Mouse (Mus musculus): ENCODE results near the gene C1galt1.

The C1galt1 gene

DNA sequence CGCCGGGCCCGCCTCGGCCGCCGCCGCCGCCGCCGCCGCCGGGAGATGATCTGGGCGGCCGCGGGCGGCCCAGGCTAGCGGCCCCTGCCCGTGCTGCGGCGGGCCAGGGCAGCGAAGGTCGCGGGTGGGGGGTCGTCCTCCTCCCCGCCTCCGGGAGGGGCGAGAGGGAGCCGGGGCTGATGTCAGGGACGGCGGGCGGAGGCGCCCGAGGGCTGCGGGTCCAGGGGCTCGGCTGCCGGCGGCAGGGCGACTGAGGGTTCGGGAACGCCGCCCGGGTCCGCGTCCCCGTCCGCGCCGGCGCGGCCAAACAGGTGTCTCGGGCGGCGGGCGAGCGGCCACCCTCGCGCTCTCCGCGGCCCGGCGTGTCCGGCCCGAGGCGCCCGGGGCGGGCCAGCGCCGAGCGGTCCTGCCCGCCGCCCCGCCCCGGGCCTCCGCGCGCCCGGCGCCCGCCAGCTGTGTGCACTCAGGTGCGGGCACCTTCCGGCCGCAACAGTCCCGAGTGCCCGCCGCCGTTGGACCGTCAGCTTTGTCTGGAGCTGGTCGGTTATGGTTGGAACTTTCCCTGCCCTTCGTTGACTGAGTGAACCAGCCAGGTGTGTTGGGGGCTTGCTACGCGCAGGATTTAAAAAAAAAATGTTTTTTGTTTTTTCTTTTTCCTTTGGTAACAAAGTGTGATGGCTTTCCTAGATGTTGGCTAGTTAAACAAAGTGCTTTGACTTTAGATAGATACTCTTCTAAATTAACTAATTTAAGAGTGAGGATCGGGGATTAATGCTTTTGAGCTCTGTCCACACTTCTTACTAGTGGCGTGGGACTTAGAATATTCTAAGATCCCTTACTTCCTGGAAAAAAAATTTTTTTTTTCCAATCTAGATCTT is at the start of gene C1galt1:
Gene C1galt1, plus strand, starts transcription at position 41 of the 878 bp plus-strand sequence.
- DNase-seq: peak; percentile 64

DNA sequence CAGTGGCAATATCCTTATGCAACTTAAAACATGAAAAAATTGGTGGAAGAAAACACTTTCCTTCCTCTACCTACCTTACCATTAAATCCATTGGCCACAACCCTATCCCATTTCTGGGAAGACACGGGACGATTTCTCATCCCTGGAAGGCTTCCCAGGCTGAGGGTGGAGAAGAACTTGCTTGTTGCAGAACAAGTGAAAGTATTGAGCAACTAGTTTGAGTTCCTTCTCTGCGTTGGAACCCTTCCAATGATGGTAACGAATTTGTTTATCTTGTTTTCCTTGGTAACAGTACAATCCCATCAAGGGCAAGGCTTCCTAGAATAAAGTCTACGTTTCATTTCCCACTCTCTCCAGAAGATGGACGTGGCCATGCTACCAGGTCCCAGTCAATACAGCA is 44.7 kb upstream of the C1galt1 start:
- DNase-seq: peak; percentile 47

DNA sequence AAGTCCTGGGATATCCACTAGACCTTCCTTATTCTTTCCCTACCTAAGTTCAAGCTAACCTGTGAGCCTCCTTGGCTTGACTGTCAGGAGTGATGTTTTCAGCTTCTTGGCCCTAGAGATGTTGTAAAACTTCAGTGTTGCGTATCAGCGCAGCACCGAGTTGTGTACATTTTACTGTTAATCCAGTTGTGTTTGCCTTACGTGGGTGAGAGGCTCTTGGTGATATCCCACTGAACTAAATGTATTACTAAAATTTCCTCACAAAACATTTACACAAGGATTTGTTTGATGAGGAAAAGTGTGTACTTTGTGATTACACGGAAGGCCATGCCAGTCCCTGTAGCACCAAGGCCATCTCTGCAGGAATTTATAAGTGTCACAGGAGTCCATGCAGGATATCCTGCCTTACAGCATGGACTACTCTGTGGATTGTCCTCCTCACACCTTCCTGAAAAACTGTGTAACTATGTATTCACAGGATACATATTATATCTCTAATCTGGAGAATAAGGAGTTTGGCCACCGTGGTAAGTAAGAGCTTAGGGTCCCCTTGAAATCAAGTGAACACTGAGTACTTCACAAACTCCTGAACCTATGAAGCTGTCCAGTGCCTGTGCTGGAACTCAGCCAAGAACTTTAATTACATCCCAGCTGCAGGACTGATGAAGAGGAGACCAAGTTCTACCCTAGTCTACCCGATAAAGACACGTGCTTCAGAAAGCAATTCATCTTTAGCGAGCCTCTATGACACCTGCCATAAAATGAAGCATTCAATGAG is 40.7 kb upstream of the C1galt1 start:
- DNase-seq: no peak

DNA sequence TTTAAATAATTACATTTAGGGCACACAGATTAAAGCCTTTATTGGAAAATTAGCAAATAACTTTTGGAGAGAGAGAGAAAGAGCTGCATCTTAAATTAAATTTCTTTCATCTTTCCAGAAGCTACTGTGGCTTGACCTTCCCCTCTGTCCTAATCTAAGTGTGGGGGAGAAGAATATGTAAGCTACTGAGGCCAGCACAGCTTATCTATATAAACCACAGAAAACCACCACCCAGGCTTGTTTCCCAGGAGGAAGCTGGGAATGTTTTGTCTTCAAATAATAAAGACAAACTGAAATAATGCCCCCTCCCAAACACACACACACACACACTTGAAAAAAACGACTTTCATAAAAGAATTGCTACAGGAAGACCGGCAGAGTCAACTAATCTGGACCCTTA is 30.5 kb upstream of the C1galt1 start:
- DNase-seq: no peak

DNA sequence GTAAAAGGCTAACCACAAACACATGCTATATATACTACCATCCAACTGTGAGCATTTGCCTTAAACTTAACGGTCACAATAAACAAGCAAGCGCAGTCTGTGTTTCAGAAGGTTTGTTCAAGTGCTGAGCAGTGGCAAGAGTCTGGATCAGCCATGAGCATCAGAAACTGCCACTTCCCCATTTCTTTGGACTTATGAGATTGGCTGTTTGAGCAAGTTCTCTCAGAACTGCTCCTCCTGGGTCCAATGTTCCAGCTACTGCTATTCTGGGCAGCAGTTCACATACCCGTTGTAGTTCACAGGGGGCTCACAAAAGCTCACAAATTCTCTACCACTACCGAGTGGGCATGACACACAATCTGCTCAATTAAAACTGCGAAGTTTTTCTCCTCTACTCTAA is 28.4 kb upstream of the C1galt1 start:
- no peak for DNase-seq

DNA sequence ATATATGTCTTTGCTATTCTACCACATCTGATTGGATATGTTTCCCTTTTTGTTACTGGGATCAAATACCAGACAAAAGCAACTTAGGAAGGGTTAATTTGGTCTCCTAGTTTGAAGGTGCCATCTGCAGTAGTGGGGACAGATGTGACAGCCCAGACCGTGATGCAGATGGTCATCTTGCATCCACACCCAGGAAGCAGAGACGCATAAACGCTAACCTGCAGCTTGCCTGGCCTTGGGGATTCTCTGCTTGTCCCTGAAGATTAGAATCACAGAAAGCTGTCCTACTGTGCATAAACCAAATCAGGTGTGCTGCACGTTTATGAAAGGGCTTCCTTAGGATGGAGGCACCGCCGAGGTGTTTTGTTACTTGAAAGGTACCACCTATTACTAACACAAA is 22.0 kb upstream of the C1galt1 start:
- DNase-seq: no peak

DNA sequence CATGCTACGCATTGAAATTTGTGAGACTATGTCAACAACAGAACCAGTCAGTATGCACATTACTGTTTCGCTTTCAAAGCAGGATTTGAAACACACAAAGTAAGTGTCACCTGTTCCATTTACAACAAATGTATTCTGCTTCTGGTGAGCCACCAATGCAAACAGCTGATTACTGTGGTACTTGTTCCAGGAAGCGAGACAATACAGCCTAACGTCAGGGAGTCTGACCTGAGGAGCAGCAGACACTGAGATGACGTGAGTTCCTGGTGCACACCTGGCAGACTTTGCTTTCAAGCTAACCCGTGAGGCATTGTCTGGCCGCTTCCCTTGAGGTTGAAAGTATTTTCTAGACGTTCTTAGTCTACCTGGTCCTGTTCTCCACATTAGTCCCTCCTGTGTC is 13.8 kb upstream of the C1galt1 start:
- no peak for DNase-seq

DNA sequence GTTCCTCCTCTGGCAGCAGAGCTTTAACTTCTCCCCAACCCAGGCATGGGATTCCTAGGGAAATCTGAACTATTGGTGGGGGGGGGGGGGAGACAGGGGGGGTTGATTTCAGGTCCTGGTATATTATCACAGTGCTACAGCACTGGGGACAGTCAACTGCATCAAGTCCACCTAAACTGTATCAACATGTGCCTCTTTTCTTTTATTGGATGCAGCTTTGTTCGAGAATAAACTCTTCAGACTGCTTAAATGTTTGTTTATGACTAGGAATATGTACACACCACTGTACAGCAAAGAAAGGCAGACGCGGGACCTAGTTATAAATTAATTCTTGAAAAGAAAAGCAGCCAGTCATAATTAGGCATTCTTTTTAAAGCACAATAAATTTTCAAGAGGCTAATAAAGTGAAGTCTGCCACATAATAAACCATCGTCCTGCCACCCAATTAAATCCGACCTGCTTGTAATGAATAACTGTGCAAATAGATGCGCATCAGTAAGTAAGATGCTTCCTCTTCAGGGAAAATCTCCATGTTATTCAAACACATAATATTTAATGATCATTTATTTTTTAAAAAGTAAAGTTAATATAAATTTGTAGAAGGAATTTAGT is 12.0 kb upstream of the C1galt1 start:
- no peak for DNase-seq

DNA sequence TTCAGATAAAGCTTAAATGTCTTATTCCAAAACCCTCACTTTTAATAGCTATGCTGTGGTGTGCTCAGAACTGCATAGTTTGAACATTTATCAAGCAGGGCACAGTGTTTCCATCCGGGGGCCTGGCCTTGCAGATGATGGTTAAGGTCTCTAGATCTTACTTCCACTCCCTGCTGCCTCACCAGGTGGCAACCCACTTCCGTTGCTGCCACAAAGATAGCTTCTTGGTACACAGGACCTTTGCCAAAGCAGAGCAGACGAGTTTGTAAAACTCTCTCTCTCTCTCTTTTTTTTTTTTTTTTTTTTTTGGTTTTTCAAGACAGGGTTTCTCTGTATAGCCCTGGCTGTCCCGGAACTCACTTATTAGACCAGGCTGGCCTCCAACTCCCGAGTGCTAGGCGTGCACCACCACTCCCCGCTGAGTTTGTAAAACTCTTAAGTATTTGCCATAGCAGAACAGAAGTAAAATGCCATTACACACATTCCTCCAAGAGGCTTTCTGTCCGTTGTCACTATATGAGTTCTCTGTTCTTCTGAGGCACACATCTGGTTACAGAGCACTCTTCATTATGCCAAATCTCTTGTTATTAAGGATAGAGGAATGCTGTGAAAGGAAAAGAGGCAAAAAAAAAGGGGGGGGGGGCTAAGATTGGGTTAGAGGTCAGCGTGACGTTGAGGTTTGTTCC is 773 bp upstream of the C1galt1 start:
- no peak for DNase-seq

DNA sequence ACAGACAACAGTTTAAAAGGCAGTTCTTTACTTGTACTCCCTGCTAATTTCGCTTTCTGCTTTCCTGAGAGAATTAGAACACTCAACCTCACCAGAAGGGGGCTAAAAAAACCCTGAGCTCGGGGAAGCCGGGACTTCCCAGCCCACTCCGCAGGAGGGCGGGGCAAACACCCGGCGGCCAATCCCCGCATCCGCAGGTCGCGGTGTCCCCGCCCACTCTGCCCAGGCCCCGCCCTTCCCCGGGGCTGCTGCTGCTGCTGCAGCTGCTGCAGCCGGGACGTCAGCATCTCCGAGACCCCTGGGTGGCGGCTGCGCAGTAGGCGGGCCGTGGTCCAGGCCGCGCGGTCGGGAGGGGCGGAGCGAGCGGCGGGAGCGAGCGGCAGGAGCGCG is 235 bp upstream of the C1galt1 start:
- peak; percentile 99 for DNase-seq

DNA sequence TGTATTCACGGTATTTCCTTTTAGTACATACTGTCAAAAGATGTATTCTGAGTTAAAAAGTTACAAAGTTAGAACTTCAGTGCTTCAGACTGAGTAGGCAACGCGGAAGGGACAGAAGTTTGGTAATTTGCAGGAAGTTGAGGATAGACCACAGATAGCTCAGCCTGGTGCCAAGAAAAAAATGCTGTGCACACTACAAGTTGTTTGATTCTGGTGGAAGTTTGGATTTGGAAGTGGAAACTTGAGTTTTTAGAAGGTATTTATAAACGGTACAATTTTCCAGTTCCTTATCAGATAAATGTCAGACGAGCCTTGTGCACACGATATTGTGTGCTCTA is 1.0 kb downstream of the C1galt1 start:
- DNase-seq: no peak

DNA sequence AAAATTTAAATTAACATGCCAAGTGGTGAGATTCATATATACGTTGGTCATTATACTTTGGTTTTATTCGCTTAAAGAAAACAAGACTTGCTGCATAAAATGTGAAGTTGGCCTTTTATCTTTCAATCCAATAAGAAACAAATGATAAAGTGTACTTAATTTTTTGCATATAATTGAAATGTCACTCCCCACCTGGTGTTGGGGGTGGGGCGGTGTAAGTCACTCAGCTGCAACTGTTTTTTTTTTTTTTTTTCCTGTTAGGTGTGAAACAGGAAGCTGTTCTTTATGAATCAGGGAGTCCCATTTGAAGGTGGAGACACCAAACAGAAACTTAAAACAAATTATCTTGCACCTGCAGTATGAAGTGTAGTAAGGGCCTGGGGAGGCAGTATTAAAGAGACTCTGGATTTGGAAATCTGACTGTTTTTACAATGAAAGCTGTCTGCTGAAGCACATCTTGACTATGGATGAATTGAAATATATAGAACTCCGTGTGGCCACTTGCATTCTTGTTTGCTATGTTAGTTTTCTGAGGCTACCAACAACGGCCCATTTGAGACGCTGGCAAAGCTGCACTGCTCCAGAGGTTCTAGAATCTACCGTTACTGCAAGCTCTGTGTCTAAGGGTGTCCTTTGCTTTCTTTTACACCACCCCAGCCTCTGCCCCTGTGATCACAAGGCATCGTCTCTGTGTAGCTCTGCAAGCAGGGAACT is 2.2 kb downstream of the C1galt1 start:
- DNase-seq: no peak

DNA sequence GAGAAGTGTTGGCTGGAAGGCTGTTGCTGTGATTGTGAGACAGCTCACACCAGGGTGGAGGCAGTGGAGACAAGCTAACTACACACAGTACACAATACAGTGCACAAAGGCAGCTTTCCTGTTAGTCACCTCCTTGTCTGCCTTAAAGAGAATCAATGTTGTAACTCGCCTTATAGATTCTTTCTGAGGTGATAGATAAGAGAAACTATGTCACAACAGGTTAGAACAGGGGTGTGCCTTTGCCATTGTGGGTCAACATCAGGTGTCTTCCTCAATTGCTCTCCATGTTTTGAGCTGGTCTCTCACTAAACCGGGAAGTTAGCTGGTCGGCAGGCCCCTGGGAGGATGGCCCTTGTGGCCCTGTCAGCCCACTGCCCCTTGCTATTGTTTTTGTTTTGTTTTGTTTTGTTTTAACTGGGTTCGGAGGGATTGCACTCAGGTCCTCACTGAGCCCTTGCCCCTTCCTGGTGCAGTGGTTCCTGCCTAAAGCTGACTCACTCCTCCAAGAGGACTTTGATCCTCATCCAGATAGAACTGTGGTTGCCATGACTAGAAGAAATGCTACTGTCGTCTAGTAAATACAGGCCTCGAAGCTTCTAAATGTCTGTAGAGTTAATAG is 3.4 kb downstream of the C1galt1 start:
- no peak for DNase-seq

DNA sequence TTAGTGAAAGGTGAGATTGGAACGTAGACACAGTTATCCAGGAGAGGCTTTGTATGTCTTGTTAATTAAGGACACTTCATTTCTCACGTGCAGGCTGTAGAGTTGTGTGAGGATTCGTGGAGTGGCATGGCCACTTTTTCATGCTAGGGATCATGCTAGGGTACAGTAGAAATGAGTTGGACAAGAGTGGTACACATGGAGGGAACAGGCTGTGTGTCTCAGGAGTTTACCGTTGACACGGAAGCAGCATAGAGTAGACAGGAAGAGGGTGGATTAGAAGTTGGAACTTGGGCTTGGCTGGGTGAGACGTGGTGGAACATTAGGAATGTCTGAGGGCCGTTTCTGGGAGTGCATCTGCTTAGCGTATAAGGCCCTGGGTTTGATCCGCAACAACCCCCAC is 4.1 kb downstream of the C1galt1 start:
- no peak for DNase-seq

DNA sequence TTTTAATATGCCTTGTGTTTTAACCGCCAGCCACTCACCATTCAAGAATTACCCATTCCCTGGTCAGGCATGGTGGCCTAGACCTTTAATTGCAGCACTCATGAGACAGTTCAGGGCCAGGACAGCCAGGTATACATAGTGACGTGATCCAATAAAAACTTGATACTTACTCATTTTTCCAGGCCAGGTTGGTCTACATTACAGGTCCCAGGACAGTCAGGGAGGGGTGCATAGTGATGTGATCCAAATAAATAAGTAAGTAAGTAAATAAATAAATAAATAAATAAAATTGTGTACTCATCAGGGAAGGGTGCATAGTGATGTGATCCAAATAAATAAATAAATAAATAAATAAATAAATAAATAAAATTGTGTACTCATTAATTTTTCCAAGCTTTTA is 6.4 kb downstream of the C1galt1 start:
- DNase-seq: no peak

DNA sequence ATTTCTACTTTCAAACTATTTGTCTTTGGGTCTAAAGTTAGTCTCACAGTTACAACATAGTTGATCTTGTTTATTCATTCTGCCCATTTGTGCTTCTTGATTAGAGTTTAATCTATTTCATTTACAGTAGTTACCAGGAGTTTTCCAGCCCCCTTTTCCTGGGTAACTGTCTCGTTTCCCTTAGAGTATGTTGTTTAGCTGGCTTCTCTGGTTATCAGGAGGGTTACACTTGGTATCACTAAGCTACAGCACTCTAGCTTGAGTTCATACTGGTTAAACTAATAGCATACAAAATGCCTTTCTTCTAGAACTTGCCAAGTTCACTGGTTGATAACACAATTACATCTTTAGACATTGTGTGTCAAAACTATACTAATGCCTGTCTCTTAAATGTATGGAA is 8.3 kb downstream of the C1galt1 start:
- DNase-seq: no peak

DNA sequence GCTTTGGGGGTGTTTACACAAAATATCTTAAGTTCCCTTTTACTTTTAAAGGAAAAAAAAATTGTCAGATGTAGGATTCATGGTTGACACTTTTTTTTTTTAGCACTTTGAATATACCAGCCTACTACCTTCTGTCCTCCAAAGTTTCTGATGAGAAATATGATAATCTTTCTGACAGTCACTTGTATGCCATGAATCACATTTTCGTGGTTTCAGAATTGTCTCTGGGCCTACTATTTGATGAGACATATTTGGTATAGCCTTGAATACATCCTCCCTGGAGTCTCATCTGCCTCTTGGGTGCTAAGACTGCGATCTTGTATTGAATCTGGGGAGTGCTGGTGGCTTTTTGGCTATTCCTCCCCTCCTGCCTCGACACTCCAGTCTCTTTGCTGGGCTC is 8.8 kb downstream of the C1galt1 start:
- no peak for DNase-seq

DNA sequence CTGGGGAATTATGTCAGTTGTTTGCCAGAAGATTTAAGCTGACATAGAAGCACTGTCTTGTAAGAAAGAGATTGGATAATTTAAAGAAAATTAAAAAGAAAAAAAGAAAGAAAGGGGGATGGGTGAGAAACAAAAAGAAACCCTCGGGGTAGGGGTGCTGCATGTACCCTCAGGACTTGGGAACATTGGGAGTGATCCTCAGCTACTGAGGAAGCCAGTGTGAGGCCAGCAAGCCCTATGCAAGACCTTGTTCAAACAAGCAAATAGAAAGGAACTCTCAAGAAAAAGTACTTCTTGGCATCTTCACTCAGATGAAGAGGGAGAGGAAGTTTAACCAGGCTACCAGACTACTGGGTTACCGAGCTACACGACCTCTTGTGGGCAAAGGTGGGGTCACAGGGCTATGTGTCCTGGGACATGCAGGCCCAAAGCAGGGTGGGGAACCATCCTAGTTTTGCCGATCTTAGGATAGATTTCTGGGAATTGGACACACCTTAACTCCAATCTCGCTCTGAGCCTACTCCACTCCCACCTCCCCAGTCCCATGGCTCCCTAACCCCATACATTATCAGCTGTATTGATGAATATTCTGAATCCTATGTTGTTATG is 12.1 kb downstream of the C1galt1 start:
- no peak for DNase-seq

DNA sequence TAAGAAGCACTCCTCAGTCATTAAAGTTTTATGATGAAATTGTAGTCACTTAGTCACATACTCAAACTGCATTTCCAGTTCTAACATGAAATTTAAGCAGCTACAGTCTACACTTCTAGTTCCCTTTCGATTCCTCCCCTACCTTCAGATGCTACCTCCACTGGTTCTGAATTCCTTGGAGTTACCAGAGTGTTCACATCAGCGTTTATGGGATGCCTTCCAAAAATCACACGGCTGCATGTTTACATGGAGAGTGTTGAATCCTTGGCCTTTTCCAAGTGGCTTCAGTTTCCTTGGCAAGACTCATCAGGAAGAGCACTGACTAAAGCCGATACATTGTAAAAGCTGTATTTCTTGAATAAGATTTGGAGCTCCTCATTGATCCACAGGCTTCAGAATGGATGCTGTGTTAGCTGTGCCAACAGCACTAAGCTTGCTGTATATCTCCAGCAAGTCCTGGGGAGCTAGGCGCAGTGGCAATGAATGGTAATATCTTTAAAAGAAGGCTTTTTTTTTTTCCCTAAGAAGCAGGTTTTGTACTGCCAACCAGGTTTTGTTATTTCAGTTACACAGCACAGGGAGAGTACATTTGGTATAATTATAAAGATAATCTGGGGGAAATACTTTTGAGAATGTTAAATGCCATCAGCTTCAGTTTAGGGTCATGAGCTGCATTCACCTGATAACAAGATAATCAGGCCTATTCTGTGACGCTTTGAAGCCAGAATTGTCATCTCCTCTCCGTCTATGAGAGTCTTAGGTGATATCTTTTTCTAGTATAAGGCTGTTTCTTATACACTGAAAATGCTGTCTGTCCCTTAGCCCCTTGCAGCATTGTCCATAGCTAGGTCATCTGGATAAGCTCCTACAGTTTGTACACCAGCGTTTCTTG is 13.0 kb downstream of the C1galt1 start:
- peak; percentile 57 for DNase-seq

DNA sequence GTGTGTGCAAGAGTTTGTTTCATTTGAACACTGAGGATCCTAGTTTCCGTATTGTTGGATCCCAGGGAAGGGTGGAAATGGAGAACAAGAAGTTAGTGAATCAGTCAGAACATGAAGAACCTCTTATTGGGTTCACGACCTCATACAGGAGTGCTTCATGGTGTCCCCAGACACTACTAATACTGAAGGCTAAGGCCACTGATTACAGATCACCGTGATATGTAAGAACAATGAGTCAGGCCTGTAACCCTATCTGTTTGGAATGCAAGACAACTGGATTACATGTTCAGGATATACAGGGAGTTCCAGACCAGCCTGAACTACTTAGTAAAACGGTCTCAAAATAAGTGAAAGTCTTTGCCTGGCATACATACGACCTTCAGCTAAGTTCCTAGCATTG is 13.9 kb downstream of the C1galt1 start:
- no peak for DNase-seq

DNA sequence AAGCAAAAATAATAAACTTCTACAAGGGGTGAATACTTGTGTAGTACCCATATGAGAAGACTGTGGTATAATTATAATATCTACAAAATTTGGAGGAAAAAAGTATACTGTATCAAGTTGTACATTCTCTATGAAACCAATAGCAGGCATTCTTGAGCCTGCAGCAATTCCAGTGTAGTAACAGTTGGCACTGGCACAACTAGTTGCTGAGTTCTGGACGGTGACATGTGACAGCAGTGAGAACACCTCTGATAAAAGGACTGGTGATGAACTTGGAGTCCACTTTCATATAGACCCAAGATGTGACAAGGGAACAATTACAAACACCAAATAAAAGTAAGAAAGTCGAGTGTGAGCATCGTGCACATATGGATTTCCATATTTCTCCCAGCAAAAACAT is 14.5 kb downstream of the C1galt1 start:
- no peak for DNase-seq

Data from lung, postnatal 14 days (tissue).